Mouse (Mus musculus) macrophage (primary cell): Measurements from ENCODE around the gene A530064D06Rik. TPM values are rescaled to one million over a fixed set of nuclear protein-coding genes. Genes with fewer than 3 reads are reported as not detected.

Experiments used
- H3K27ac ChIP-seq: fragments of 350-480 bp; formaldehyde crosslinking; 2 replicates; pipeline ENCODE4 v1.9.0; 2021
- H3K36me3 ChIP-seq: fragments of 350-480 bp; formaldehyde crosslinking; 2 replicates; pipeline ENCODE4 v1.9.0; 2021; ENCODE audit errors: inconsistent target
- H3K4me3 ChIP-seq: fragments of 350-480 bp; formaldehyde crosslinking; 2 replicates; pipeline ENCODE4 v1.9.0; 2021; ENCODE audit errors: inconsistent target
- H3K79me2 ChIP-seq: fragments of 350-480 bp; formaldehyde crosslinking; 2 replicates; pipeline ENCODE4 v1.9.0; 2021; ENCODE audit errors: inconsistent target
- WGBS: methylation state at CpG from one replicate; pipeline ENCODE4 v1.1.7; 2026; ENCODE audit warnings: inconsistent platforms; ENCODE audit not compliant: missing documents; 5-methylcytosine and 5-hydroxymethylcytosine counted together
- polyA plus RNA-seq: library from polyadenylated mRNA; stranded (reverse); fragments of 250-400 nt; gene quantifications from 3 replicates; pipeline ENCODE4 v1.2.4, GENCODE M21; 2018; ENCODE audit warnings: inconsistent platforms

The A530064D06Rik gene
- polyA plus RNA-seq, 1 experiment from 2014 or later: 26.5 TPM

GRCm38 (mm10) chr17:48107862-48108261, 59.2 kb downstream of the A530064D06Rik start:
- no peak overlapping the region for H3K4me3 ChIP-seq
- H3K79me2 ChIP-seq: no peaks in the 10 kb centered on the region
- H3K27ac ChIP-seq: no peak overlapping the region
- WGBS: 84% methylated on average over 5 of the region's 6 CpGs
- no peaks in the 10 kb centered on the region for H3K36me3 ChIP-seq

- Histone ChIP-seq H3K27ac (no peak overlapping the region), H3K79me2 (no peaks in the 10 kb centered on the region), H3K36me3 (no peaks in the 10 kb centered on the region), H3K4me3 (no peak overlapping the region)
- 8% methylated on average over 4 of the region's 4 CpGs for WGBS
Measured at GRCm38 (mm10) chr17:48107333-48107732, 59.7 kb downstream of the A530064D06Rik start.

GRCm38 (mm10) chr17:48100441-48101417, 66.3 kb downstream of the A530064D06Rik start:
- Histone ChIP-seq H3K79me2 (no peaks in the 10 kb centered on the region), H3K36me3 (no peaks in the 10 kb centered on the region), H3K27ac (no peak overlapping the region), H3K4me3 (no peak overlapping the region)
- 14% methylated on average over 20 of the region's 21 CpGs for WGBS

- no peaks in the 10 kb centered on the region for H3K36me3 ChIP-seq
- 23% methylated on average over 11 of the region's 11 CpGs for whole genome bisulfite sequencing
- no peak overlapping the region for H3K27ac ChIP-seq
- no peak overlapping the region for H3K4me3 ChIP-seq
- H3K79me2 ChIP-seq: no peaks in the 10 kb centered on the region
Measured at GRCm38 (mm10) chr17:48099312-48099711, 67.8 kb downstream of the A530064D06Rik start.

Other genes starting within 250 kb of the A530064D06Rik start
- gene Foxp4, start 242.6 kb downstream of the A530064D06Rik start, polyA plus RNA-seq: 4.3 to 5.2 TPM (median 4.9 TPM) in 3 replicates
- not detected in 3 replicates for gene 1700122O11Rik, start 129.0 kb downstream of the A530064D06Rik start, polyA plus RNA-seq
- not detected in 3 replicates for gene 1700067P10Rik, start 78.0 kb downstream of the A530064D06Rik start, polyA plus RNA-seq
- gene 9830107B12Rik, start 21.0 kb downstream of the A530064D06Rik start, polyA plus RNA-seq: 0.14 TPM in 1 of 3 replicates, not detected in the others
- 0.24 to 0.77 TPM in 2 of 3 replicates, not detected in the other for gene Trem1, start 65.5 kb upstream of the A530064D06Rik start, polyA plus RNA-seq
- gene Trem3, start 80.5 kb upstream of the A530064D06Rik start, polyA plus RNA-seq: 0.42 to 0.67 TPM in 2 of 3 replicates, not detected in the other
- 0.52 to 1.5 TPM (median 1.4 TPM) in 3 replicates for gene Treml4, start 97.0 kb upstream of the A530064D06Rik start, polyA plus RNA-seq
- gene Treml2, start 132.2 kb upstream of the A530064D06Rik start, polyA plus RNA-seq: 10.8 to 16.6 TPM (median 14.5 TPM) in 3 replicates
- 36.0 to 70.3 TPM (median 51.1 TPM) in 3 replicates for gene B430306N03Rik, start 148.9 kb upstream of the A530064D06Rik start, polyA plus RNA-seq
- 965 to 1,222 TPM (median 1,131 TPM) in 3 replicates for gene Trem2, start 179.1 kb upstream of the A530064D06Rik start, polyA plus RNA-seq
- gene Treml1, start 192.6 kb upstream of the A530064D06Rik start, polyA plus RNA-seq: 2.0 to 2.7 TPM (median 2.4 TPM) in 3 replicates
- gene Nfya, start 242.6 kb upstream of the A530064D06Rik start, polyA plus RNA-seq: 75.7 to 108 TPM (median 86.8 TPM) in 3 replicates
- gene Oard1, start 242.7 kb upstream of the A530064D06Rik start, polyA plus RNA-seq: 22.0 to 30.1 TPM (median 23.8 TPM) in 3 replicates